Mouse (Mus musculus): ENCODE results near the gene Cartpt. TPM values are rescaled to one million over a fixed set of nuclear protein-coding genes. Genes with fewer than 3 reads are reported as not detected.
"Not testable (repeated sequence)": the region's sequence is repeated elsewhere in the genome, so short reads cannot be mapped to it uniquely, and the experiment has no call there.

Cartpt gene
- polyA plus RNA-seq, 1 experiment = 0.21 TPM

DNA sequence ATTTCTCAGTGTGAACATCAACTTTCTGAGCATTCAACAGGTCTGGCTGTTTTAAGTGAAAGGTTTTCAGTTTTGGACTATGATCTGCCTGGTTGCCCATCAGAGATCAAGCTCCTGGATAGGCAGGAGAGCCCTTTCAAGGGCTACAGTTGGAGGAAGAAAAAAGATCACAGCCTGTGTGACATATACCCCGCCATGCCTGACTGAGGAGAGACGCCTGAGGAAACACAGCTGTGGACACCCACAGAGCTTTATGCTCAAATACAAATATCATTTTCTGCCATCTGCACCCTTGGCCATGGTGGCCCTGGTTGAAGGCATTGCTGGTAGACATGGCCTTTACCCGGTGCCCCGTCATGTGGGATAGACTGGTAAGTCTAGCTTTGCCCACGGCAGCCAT lies 14.7 kb upstream of the Cartpt start:
- 82% methylated on average over 5 of the region's 5 CpGs for WGBS
- TF ChIP-seq POLR2A (IDR thresholded peaks at IDR 0.05; ENCODE audit: borderline replicate concordance, extremely low read depth, low read depth, low read length) (no peak), CTCF (IDR thresholded peaks at IDR 0.05; ENCODE audit: insufficient read depth, low read length) (no peak)
- no peak for DNase-seq

GRCm38 (mm10) chr13:99900557-99900892 lies 366 bp downstream of the Cartpt start:
- TF ChIP-seq CTCF (IDR thresholded peaks at IDR 0.05; ENCODE audit: insufficient read depth, low read length) (no peak), POLR2A (IDR thresholded peaks at IDR 0.05; ENCODE audit: borderline replicate concordance, extremely low read depth, low read depth, low read length) (no peak)
- Histone ChIP-seq H3K4me1 (ENCODE audit: control insufficient read depth, insufficient read depth, low read length) (no peaks in the 10 kb centered on the region), H3K4me3 (replicated peaks; ENCODE audit: extremely low read depth, low read depth, low read length) (no peak overlapping the region)
- WGBS = 2% methylated on average over 30 of the region's 30 CpGs
- peak; percentile 6 for DNase-seq

More for the DNA sequence above, 14.7 kb upstream of the Cartpt start:
- Histone ChIP-seq H3K4me1 (ENCODE audit: control insufficient read depth, insufficient read depth, low read length) (no peaks in the 10 kb centered on the region), H3K4me3 (replicated peaks; ENCODE audit: extremely low read depth, low read depth, low read length) (no peak overlapping the region)

DNA sequence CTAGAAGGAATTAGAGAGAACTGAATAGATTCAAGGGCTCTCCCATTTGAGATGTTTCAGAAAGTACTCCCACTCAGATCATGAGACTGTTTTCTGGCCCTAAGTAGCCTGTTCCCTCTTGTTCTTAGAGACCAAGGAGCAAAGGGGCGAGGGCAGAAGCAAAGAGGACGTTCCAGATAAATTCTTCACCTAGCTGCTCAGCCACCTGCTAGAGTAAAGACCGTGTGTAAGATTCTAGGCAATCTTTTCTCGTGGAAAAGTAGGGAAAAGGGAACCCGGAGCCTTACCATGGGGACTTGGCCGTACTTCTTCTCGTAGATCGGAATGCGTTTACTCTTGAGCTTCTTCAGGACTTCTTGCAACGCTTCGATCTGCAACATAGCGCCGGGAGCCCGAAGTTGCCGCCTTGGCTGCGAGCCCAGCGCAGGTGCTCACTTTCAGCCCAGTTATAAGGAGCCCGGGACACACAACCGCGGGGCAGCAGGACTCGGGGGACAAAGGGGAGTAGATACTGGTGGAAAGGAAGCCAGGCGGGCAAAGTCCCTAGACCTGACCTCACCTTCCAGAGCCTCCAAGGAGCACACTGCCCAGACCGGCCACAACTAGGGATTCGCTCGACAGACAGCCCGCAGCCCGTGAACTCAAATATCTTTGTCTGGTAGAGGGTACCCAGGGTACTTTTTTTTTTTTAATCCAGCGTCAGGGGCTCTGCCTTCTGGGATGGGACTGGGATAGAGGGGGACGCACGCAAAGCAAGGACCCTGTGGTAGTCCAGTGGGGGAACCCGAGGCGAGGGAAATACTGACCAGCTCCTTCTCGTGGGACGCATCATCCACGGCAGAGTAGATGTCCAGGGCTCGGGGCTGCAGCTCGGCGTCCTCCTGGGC lies 978 bp downstream of the Cartpt start:
- Histone ChIP-seq H3K4me3 (replicated peaks; ENCODE audit: extremely low read depth, low read depth, low read length) (no peak overlapping the region), H3K4me1 (ENCODE audit: control insufficient read depth, insufficient read depth, low read length) (no peaks in the 10 kb centered on the region)
- DNase-seq = no peak
- WGBS = 10% methylated on average over 38 of the region's 38 CpGs
- no peak for TF ChIP-seq POLR2A (IDR thresholded peaks at IDR 0.05; ENCODE audit: borderline replicate concordance, extremely low read depth, low read depth, low read length)
- TF ChIP-seq CTCF (IDR thresholded peaks at IDR 0.05; ENCODE audit: insufficient read depth, low read length) = no peak

- H3K4me3 ChIP-seq (replicated peaks; ENCODE audit: extremely low read depth, low read depth, low read length) = no peak overlapping the region
- WGBS = 21% methylated on average over 14 of the region's 14 CpGs
- TF ChIP-seq CTCF (IDR thresholded peaks at IDR 0.05; ENCODE audit: insufficient read depth, low read length) (no peak), POLR2A (IDR thresholded peaks at IDR 0.05; ENCODE audit: borderline replicate concordance, extremely low read depth, low read depth, low read length) (no peak)
- no peak for DNase-seq
- no peaks in the 10 kb centered on the region for H3K4me1 ChIP-seq (ENCODE audit: control insufficient read depth, insufficient read depth, low read length)
Measured at GRCm38 (mm10) chr13:99898816-99899215, 2.1 kb downstream of the Cartpt start.

DNA sequence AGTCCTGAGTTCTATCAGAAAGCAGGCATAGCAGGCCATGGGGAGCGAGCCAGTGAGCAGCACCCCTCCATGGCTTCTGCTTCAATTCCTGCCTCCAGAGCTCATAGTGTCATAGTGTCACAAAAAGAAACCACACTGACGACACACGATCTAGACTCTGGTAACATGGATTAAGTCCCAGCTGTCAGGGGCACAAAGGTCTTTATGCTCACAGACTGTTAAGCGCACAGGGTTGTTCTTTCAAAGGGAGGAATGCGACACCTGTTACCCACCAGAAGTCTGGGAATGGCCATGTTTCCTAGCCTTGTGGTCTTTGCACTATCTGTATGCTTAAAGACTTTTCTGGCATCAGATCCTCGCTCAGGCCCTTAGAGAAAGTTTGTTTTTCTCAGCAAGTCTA lies 15.3 kb downstream of the Cartpt start:
- DNase-seq = no peak
- TF ChIP-seq CTCF (IDR thresholded peaks at IDR 0.05; ENCODE audit: insufficient read depth, low read length) (no peak), POLR2A (IDR thresholded peaks at IDR 0.05; ENCODE audit: borderline replicate concordance, extremely low read depth, low read depth, low read length) (no peak)
- WGBS = 72% methylated on average over 6 of the region's 6 CpGs
- Histone ChIP-seq H3K4me1 (ENCODE audit: control insufficient read depth, insufficient read depth, low read length) (no peaks in the 10 kb centered on the region), H3K4me3 (replicated peaks; ENCODE audit: extremely low read depth, low read depth, low read length) (no peak overlapping the region)

- 64% methylated on average over 8 of the region's 8 CpGs for WGBS
- DNase-seq; H3K4me1 ChIP-seq (ENCODE audit: control insufficient read depth, insufficient read depth, low read length); H3K4me3 ChIP-seq (replicated peaks; ENCODE audit: extremely low read depth, low read depth, low read length): not testable (repeated sequence)
Measured at GRCm38 (mm10) chr13:99881774-99882173, 19.1 kb downstream of the Cartpt start.

GRCm38 (mm10) chr13:99879696-99880095 lies 21.2 kb downstream of the Cartpt start:
- TF ChIP-seq CTCF (IDR thresholded peaks at IDR 0.05; ENCODE audit: insufficient read depth, low read length) = no peak
- TF ChIP-seq POLR2A (IDR thresholded peaks at IDR 0.05; ENCODE audit: borderline replicate concordance, extremely low read depth, low read depth, low read length) = no peak
- no peak overlapping the region for H3K4me3 ChIP-seq (replicated peaks; ENCODE audit: extremely low read depth, low read depth, low read length)
- H3K4me1 ChIP-seq (ENCODE audit: control insufficient read depth, insufficient read depth, low read length) = no peaks in the 10 kb centered on the region
- no peak for DNase-seq
- 54% methylated on average over 10 of the region's 10 CpGs for WGBS

DNA sequence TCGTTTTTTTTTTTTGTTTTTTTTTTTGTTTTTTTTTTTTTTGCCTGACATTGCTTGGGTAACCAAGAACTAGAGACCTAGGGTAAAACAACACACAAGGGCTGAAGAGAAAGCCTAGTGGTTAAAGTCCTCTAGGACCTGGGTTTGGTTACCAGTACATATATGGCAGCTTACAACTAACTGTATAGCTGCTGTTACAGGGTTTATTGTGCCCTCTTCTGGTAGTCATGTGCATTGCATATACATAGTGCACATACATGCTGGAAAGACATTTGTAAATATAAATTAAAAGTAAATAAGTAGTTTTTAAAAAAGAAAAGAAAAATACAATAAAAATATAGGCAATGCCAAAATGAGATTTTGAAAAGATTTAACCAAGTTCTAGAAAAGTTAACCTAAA lies 28.8 kb downstream of the Cartpt start:
- DNase-seq = no peak
- Histone ChIP-seq H3K4me1 (ENCODE audit: control insufficient read depth, insufficient read depth, low read length) (no peaks in the 10 kb centered on the region), H3K4me3 (replicated peaks; ENCODE audit: extremely low read depth, low read depth, low read length) (no peak overlapping the region)
- TF ChIP-seq POLR2A (IDR thresholded peaks at IDR 0.05; ENCODE audit: borderline replicate concordance, extremely low read depth, low read depth, low read length) (no peak), CTCF (IDR thresholded peaks at IDR 0.05; ENCODE audit: insufficient read depth, low read length) (no peak)
- WGBS = 78% methylated on average over 1 of the region's 1 CpGs

DNA sequence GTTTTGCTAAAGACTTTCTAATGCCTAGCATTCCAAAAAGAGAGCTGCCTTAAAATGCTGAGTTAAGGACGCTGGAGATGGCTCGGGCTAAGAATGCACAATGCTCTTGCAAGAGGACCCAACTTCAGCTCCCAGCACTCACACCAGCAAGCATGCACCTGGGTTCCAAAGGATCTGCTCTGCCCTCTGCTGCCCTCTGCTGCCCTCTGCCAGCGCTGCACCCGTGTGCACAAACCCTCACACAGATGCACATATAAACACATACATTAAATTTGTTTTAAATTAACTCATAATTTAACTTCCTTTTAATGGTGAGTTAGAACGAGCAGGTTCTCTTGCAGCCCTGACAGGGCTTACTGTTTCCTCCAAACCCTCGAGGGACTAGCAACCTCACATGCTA lies 32.5 kb downstream of the Cartpt start:
- no peak overlapping the region for H3K4me3 ChIP-seq (replicated peaks; ENCODE audit: extremely low read depth, low read depth, low read length)
- WGBS = 91% methylated on average over 6 of the region's 6 CpGs
- no peaks in the 10 kb centered on the region for H3K4me1 ChIP-seq (ENCODE audit: control insufficient read depth, insufficient read depth, low read length)
- no peak for DNase-seq
- TF ChIP-seq CTCF (IDR thresholded peaks at IDR 0.05; ENCODE audit: insufficient read depth, low read length) = no peak
- no peak for TF ChIP-seq POLR2A (IDR thresholded peaks at IDR 0.05; ENCODE audit: borderline replicate concordance, extremely low read depth, low read depth, low read length)

GRCm38 (mm10) chr13:99864331-99864730 lies 36.6 kb downstream of the Cartpt start:
- no peaks in the 10 kb centered on the region for H3K4me1 ChIP-seq (ENCODE audit: control insufficient read depth, insufficient read depth, low read length)
- no peak for DNase-seq
- H3K4me3 ChIP-seq (replicated peaks; ENCODE audit: extremely low read depth, low read depth, low read length) = no peak overlapping the region
- WGBS = 76% methylated on average over 5 of the region's 5 CpGs
- no peak for TF ChIP-seq POLR2A (IDR thresholded peaks at IDR 0.05; ENCODE audit: borderline replicate concordance, extremely low read depth, low read depth, low read length)
- TF ChIP-seq CTCF (IDR thresholded peaks at IDR 0.05; ENCODE audit: insufficient read depth, low read length) = no peak

Data from lung, adult 2 months (tissue).